Mouse (Mus musculus) mouse trophoblast stem cell (cell line): ENCODE results near the gene 4930435E12Rik.

Source experiments
- in situ Hi-C, 2 experiments: fragments of 300-500 bp; cut with MseI, MboI; formaldehyde crosslinking; loops; 2 replicates in 1 of 2; 3 replicates in 1 of 2; pipeline ENCODE4 v1.15.1; 2025

The 4930435E12Rik gene

GRCm38 (mm10) chr16:38771145-38771544 is 57.4 kb downstream of the 4930435E12Rik start:
- in situ Hi-C loops: no loop called here

GRCm38 (mm10) chr16:38769529-38769928 is 59.0 kb downstream of the 4930435E12Rik start:
- in situ Hi-C loops: no loop called here

GRCm38 (mm10) chr16:38768386-38768785 is 60.2 kb downstream of the 4930435E12Rik start:
- in situ Hi-C loops: no loop called here

- in situ Hi-C loops: no loop called here
These were observed 60.8 kb downstream of the 4930435E12Rik start for GRCm38 (mm10) chr16:38767761-38768160.

- in situ Hi-C loops: no loop called here
These were observed 61.9 kb downstream of the 4930435E12Rik start for GRCm38 (mm10) chr16:38766671-38767070.

GRCm38 (mm10) chr16:38763508-38763907 is 65.0 kb downstream of the 4930435E12Rik start:
- in situ Hi-C loops: no loop called here

GRCm38 (mm10) chr16:38762401-38762800 is 66.1 kb downstream of the 4930435E12Rik start:
- in situ Hi-C loops: no loop called here
